Mouse (Mus musculus) right cerebral cortex, adult 2 months (tissue): Measurements from ENCODE around the gene Zmiz1.

Source experiments
- DNase-seq, 2 experiments: peaks; one replicate each; pipeline ENCODE4 v3.0.0; 2021 to 2022; ENCODE audit warnings: low spot score in 2 of 2

Zmiz1 gene

GRCm38 (mm10) chr14:25640421-25641056 lies 181.6 kb downstream of the Zmiz1 start:
- DNase-seq: peak; percentile 50 to 51

GRCm38 (mm10) chr14:25641067-25641466 lies 182.1 kb downstream of the Zmiz1 start:
- no peak for DNase-seq

GRCm38 (mm10) chr14:25645717-25646116 lies 186.7 kb downstream of the Zmiz1 start:
- DNase-seq: no peak

GRCm38 (mm10) chr14:25646161-25646621 lies 187.2 kb downstream of the Zmiz1 start:
- DNase-seq: peak; percentile 70 to 74

- no peak for DNase-seq
These were observed 192.1 kb downstream of the Zmiz1 start for GRCm38 (mm10) chr14:25651131-25651530.

GRCm38 (mm10) chr14:25651905-25652304 lies 192.9 kb downstream of the Zmiz1 start:
- DNase-seq: no peak

- DNase-seq: peak; percentile 66
These were observed 195.6 kb downstream of the Zmiz1 start for GRCm38 (mm10) chr14:25654401-25655197.

GRCm38 (mm10) chr14:25660661-25661060 lies 201.7 kb downstream of the Zmiz1 start:
- DNase-seq: no peak

GRCm38 (mm10) chr14:25661185-25661920 lies 202.4 kb downstream of the Zmiz1 start:
- DNase-seq: no peak

- DNase-seq: no peak
These were observed 204.8 kb downstream of the Zmiz1 start for GRCm38 (mm10) chr14:25663649-25664309.

GRCm38 (mm10) chr14:25664310-25664695 lies 205.3 kb downstream of the Zmiz1 start:
- no peak for DNase-seq

GRCm38 (mm10) chr14:25665314-25665970 lies 206.5 kb downstream of the Zmiz1 start:
- DNase-seq: no peak

- DNase-seq: no peak
These were observed 207.8 kb downstream of the Zmiz1 start for GRCm38 (mm10) chr14:25666668-25667376.

- no peak for DNase-seq
These were observed 208.6 kb downstream of the Zmiz1 start for GRCm38 (mm10) chr14:25667587-25667986.

- no peak for DNase-seq
These were observed 220.6 kb downstream of the Zmiz1 start for GRCm38 (mm10) chr14:25679625-25680024.

GRCm38 (mm10) chr14:25682020-25682419 lies 223.0 kb downstream of the Zmiz1 start:
- no peak for DNase-seq

- DNase-seq: no peak
These were observed 227.4 kb downstream of the Zmiz1 start for GRCm38 (mm10) chr14:25686216-25686945.

- DNase-seq: no peak
These were observed 228.3 kb downstream of the Zmiz1 start for GRCm38 (mm10) chr14:25686983-25687901.
